Mouse (Mus musculus): ENCODE measurements at regions not wholly inside any gene's neighbourhood (a gene's known extent, or its start where the extent isn't known, plus 50 kb on each side); places are given as distances from the start of the nearest gene placed in this dataset.

DNA sequence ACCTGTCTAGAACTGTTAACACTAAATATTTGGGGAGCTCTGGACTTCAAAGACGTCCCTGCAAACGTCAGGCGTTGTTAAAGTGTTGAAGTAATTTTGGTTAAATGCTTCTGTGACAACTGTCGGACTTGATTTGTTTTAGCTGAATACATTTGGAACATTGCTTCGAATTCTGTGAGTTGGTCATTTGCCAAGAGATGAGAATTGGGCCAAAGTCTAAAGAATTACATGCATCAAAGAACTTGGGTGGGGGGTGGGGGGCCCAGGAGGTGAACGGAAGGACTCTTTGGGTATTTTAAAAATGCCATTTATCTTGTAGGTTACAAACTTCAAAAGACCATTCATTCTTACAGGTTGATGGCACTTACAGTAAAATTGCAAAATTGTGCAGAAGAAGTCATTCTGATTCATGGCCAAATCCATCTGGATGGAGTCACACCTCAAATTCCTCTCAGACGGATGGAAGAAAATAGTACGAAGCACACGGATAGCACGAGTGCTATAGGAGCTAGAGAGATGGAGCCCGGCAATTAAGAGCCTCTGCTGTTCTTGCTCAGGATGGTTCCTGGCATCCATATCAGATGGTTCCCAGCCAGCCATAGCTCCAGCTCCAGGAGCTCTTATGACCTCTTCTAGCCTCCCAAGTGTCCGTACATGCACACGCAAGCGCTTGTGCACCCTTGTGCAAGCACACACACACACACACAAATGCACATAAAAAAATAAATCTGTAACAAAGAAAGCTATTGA, 144.5 kb upstream of the Irx5 start:
- DNase-seq (ENCODE audit: low read depth, low spot score): no peak

GRCm38 (mm10) chr8:92209081-92209480, 148.3 kb upstream of the Irx5 start:
- DNase-seq (ENCODE audit: low read depth, low spot score): no peak

DNA sequence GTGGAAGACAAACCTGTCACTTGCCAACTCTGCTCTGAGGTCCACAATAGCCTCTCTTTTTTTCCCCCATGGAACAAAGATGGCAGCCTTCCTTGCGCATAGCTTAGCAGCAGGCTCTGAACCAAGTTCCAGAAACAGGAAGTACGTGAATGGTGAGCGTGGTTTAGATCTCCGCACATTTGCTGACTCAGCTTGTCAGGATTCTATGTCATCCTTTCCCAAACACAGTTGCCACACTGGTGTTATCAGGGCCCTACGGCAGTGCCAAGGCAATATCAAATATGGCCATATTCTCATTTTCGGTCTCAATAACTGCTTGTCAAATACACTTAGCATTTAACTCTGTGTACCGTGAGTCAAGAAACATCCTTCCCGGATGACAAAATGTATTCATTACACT, 161.8 kb upstream of the Irx5 start:
- no peak for DNase-seq (ENCODE audit: low read depth, low spot score)

GRCm38 (mm10) chr8:92194065-92194464, 163.4 kb upstream of the Irx5 start:
- no peak for DNase-seq (ENCODE audit: low read depth, low spot score)

DNA sequence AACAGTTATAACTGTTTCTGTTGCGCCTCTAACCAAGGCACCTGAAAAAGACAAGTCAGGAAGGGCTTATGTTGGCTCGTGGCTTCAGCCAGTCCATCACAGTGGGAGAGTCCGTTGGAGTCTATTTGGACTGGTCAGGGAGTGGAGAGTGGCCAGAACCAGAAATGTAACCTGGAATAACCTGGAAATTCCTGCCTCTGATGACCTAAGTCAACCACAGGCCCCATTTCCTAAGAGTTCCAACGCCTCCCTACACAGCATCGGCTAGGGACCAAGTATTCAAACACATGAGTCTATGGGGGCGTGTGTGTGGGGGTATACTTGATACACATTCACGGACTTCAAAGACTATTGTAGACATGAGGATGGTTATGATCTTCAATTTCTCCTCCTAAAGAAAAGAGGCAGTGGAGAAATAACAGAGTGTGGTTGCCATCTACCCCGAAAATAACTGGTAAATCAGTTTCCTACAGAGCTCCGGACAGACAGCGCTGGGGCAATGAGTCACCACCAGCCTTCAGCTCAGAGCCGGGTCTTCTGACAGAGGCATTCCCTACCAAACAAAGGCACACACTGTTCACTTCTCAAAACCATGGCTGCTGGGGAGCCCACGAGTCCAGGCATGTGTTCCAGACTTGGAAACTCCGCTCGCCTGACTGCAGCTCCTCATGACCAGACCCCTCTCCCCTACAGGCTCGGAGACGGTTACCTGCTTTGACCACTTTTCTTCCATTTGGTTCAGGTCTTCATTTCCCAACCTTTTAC, 167.0 kb upstream of the Irx5 start:
- no peak for DNase-seq (ENCODE audit: low read depth, low spot score)

DNA sequence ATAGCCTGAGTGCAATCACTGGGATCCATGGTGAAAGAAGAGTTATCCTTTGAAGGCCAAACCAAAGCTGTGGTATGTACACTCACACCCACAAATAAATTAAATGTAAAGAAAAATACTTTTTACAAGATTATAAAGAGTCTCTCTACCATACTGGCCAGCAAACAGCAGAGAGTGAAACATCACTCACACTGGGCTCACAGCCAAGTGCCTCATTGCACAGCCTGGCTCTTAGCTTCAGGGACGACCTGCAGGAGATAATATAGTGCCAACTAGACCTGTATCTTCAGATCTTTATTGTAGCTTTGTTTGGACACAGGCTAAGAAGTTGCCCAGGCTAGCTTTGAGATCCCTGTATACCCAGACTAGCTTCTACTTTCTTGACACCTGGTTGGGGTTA, 174.1 kb upstream of the Irx5 start:
- DNase-seq (ENCODE audit: low read depth, low spot score): no peak

- no peak for DNase-seq (ENCODE audit: low read depth, low spot score)
Observed at GRCm38 (mm10) chr8:92180651-92181050, 176.8 kb upstream of the Irx5 start.

- DNase-seq (ENCODE audit: low read depth, low spot score): no peak
Observed at GRCm38 (mm10) chr8:92179327-92179726, 178.1 kb upstream of the Irx5 start.

GRCm38 (mm10) chr8:92176101-92176500, 181.3 kb upstream of the Irx5 start:
- DNase-seq (ENCODE audit: low read depth, low spot score): no peak

- no peak for DNase-seq (ENCODE audit: low read depth, low spot score)
Observed at GRCm38 (mm10) chr8:92174106-92174505, 183.3 kb upstream of the Irx5 start.

- DNase-seq (ENCODE audit: low read depth, low spot score): no peak
Observed at GRCm38 (mm10) chr8:92171578-92171977, 185.8 kb upstream of the Irx5 start.

DNA sequence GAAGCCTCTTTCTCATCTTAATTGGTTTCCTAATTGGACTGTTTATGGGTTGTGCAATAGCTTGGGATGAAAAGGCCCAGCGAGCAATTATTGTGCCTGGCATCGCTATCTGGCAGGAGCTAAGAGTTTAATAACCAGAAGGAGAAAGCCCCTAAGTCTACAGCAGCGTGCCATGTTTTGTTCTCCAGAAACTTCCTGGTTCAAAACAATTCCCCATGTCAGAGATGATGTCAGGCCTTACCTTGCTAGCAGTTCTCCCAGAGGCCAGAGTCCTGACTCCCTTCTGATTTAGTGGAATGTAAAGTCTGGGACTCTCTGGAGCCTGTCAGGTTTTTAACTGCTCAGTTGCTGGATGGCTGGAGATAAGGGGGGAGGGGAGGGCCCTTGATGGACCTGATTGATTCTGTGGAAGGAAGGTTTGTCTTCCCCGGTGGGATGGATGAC, 190.1 kb upstream of the Irx5 start:
- no peak for DNase-seq (ENCODE audit: low read depth, low spot score)

DNA sequence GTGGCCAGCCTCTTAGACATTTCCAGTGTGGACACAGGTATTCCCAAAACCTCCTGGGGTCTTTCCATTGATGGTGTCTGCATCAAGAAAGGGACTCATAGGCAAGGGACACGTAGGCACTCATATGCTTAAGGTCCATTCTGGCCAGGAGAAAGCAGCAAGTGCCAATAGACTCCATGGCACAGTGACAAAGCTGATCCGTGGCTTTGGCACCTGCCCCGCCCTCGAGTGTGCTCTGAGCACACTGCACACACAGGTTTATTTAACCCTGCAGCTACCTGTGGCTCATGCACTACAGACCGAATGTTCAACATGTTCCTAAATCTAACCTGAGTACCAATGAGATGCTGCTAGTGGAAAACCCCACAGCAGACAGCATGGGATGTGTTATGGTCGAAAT, 192.1 kb upstream of the Irx5 start:
- DNase-seq (ENCODE audit: low read depth, low spot score): no peak

DNA sequence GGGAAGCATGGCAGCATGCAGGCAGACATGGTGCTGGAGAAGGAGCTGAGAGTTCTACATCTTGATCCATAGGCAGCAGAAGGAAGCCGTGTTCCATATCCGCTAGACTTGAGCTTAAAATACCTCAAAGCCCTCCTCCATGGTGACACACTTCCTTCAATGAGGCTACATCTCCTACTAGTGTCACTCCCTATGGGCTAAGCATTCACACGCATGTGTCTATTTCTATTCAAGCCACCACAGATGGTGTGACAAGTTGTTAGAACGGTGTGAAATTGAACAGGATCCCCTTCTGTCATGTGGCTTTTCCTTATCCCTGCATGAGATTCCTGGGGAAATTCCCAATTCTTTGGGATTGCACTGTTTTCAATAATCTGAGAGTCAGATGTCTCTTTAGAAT, 192.9 kb upstream of the Irx5 start:
- no peak for DNase-seq (ENCODE audit: low read depth, low spot score)

DNA sequence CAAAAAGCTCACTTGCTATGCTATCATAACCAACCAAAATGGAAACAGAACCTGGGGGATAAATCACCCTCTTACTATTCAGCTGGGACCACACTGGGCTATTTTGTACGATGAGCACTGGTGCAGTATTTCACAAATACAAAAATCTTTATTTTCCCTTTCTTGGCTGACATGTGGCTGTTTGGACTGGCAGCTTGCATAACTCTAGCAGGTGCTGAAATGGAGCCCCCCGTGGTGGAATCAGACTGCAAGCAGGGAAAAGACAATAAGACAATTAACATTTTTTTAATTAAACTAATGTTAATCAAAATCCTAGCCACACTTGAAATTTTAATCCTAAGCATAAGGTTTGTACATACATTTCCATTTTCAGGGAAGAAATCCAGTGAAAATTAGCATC, 196.4 kb upstream of the Irx5 start:
- DNase-seq (ENCODE audit: low read depth, low spot score): no peak

DNA sequence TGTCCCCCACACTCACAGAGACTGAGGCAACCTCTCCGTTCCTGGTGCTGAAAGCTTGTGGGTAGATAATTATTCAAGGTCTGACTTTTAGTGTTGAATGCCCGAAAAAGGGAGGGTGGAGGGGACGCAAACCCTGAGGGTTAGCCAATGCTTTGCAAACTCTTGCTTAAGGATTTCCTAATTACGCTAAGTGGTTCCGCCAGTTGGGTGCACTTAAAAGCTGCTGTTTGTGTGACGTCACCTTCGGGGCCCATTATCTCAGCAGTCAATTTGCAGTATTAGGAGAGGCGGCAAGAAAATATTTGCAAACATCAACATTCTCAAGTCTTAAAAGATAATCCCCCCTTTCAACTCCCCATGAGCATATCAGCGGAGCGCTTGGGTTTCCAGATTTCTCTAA, 199.2 kb upstream of the Irx5 start:
- no peak for DNase-seq (ENCODE audit: low read depth, low spot score)

GRCm38 (mm10) chr8:92152478-92152877, 204.9 kb upstream of the Irx5 start:
- no peak for DNase-seq (ENCODE audit: low read depth, low spot score)

GRCm38 (mm10) chr8:92147672-92148071, 209.8 kb upstream of the Irx5 start:
- DNase-seq (ENCODE audit: low read depth, low spot score): no peak

DNA sequence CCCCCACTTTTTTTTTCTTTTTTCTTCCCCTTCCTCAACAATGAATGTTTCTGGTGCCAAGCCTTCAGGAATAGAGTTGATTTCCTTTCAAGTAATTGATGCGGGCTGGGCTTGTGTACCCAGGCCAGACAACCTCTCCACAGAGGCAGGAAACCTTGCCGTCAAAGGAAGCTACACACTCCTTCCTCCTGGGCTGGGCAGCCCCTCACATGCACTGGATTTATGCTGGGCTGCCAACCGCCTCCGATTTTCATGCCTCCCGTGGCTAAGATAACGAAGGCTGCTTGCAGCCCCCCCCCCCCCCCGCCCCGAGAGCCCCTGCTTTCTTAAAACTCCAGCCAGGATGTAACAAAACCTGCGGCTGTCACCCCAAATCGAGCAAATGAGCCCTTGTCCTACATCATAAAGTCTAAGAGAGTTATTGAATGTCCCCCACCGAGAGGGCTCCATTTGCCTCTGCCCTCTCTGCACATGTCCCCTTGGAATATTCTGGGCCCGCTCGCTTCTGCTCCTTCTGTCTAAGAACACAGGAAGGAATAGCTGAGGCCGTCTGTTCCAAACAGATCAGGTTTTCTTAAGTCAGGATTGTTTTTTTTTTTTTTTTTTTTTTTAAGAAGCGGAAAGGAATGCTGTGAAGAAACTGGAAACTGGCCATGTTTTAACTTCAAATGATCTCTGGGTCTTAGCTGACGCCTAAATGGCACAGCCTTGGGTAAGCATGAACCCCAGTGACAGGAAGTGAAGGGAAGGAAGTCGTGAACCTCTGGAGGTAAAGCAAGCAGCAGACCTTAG, 220.1 kb upstream of the Irx5 start:
- DNase-seq (ENCODE audit: low read depth, low spot score): no peak

GRCm38 (mm10) chr8:92136413-92136812, 221.0 kb upstream of the Irx5 start:
- no peak for DNase-seq (ENCODE audit: low read depth, low spot score)

DNA sequence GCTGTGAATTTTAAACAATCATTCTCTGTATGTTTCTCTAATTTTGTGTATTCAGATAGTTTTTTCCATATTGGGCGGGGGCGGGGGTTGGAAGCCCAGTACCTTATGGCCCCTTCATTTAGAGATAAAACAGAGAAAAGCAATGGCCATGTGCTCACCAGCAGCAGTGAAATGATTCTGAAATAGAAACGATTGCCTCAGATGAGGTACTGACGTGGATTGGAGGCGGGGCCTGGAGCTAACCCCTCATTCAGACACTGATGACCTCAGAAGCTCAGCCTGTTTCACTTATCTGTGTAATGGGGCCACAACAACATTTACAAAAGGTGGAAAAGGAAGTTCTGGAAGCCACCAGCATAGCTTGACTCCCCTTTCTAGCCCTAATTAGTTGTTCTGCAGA, 223.0 kb upstream of the Irx5 start:
- DNase-seq (ENCODE audit: low read depth, low spot score): no peak

All from embryo, embryonic 11.5 days (tissue).